Mouse (Mus musculus) heart, postnatal 14 days (tissue): ENCODE data around the gene Phb2. TPM values are rescaled to one million over a fixed set of nuclear protein-coding genes. Genes with fewer than 3 reads are reported as not detected.
A peak's percentile ranks its signal among the peaks of the same experiment; 100 is the strongest.

Experiments used
- DNase-seq, 2 experiments: peaks; one replicate each; pipeline ENCODE4 v3.0.0; 2021 to 2022
- intact Hi-C: fragments of 180-260 bp; cut with DNase I; formaldehyde crosslinking; loops from one replicate; pipeline ENCODE4 v1.15.1; 2025
- total RNA-seq, 2 experiments: library from RNA; stranded (reverse); gene quantifications; 2 replicates each; pipeline ENCODE4 v1.2.3; 2021

Gene Phb2
- total RNA-seq, 2 experiments from 2014 or later = 326 to 358 TPM

DNA sequence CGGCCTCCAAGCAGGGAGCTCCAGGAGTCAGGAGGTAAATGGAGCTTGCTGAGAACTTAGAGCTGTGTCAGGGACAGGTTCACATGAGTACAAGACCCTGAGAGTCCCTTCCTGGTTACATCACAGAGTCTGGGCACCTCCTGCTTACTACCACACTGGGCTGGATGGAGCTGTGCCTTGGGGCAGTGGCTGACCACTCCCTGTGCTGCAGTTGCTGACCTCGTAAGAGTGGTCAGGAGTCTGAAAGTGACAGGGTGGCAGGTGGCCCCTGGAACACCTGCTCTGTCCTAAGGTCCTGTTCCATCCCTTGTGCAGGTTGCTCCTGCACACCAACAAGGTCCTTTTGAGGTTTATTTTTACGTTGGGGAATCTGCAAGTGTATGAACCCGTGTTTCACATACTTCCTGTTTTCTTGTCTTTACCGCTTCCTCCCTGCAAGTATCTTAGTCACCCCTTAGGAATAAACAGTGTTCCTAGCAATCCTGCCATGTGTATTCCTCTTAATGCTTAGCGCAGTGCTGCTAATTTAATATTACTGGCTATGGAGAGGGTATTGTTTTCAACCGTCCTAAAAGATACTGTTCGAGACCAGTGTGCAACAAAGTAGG lies 23.9 kb upstream of the Phb2 start:
- no peak for DNase-seq
- intact Hi-C loops = no loop called here

DNA sequence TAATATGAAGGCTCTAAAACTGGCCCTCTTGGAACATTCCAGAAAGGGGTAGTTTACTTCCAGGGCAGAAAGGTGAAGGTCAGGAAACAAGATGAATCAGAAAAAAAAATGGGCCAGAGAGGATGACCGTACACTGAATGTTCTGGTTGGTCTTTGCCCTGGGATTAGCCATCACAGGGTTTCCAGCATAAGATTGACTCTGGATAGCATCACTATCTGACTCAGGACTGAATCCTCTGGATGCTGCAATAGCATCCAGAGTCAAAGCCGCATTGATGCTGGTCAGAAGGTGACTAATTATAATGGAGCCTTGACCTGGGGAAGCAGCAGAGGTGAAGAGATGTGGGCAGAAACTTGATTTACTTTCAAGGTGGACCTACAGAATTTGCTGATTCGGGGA lies 23.1 kb upstream of the Phb2 start:
- intact Hi-C loops = no loop called here
- no peak for DNase-seq

DNA sequence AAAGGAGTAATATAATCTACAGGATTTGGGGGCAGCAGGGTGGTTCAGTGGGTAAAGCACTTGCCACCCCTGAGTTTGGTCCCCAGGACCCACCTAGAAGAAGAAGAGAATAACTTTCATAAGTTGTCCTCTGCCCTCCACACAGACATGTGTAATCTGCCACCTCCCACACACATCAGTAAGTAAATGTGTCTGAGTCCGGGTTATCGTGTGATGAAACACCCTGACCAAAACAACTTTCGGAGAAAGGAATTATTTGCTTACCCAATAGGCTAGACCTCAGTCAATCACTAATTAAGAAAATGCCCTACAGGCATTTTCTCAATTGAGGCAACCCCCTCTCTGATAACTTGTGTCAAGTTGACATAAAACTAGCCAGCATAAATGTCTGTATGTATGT lies 21.6 kb upstream of the Phb2 start:
- intact Hi-C loops = no loop called here
- no peak for DNase-seq

DNA sequence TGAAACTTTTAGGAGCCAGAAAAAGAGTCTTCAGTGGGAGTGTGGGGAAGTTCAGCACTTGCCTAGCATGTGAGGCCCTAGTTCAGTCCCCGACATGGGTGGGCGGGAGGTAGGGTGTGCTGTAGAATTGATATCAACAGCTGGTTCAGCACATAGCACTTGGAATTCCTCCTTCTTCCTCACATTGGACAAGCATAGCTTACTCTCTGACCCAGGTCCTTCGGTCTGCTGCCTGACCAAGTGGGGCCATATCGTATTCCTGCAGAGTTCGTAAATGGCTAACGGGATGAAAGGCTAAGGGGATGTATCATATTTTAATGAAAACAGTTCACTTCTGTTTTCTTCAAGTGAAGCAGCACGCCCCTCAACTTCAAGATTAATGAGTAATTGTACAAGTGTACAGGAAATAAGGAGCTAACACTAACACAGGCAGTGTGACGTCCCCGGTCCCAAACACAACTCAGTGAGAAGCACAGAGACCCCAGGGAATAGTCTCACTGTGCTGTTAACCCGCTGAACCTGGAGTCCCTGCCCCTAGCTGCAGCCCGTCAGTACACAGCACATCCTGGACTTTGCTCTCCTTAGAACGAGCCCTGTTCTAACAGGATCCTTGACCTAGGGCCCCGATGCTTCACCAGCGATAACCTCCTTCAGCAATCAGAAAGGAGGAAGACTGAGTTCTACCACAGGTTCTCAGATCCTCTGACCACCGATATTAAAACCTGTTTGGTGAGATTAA lies 18.7 kb upstream of the Phb2 start:
- DNase-seq = no peak
- intact Hi-C loops = no loop called here

DNA sequence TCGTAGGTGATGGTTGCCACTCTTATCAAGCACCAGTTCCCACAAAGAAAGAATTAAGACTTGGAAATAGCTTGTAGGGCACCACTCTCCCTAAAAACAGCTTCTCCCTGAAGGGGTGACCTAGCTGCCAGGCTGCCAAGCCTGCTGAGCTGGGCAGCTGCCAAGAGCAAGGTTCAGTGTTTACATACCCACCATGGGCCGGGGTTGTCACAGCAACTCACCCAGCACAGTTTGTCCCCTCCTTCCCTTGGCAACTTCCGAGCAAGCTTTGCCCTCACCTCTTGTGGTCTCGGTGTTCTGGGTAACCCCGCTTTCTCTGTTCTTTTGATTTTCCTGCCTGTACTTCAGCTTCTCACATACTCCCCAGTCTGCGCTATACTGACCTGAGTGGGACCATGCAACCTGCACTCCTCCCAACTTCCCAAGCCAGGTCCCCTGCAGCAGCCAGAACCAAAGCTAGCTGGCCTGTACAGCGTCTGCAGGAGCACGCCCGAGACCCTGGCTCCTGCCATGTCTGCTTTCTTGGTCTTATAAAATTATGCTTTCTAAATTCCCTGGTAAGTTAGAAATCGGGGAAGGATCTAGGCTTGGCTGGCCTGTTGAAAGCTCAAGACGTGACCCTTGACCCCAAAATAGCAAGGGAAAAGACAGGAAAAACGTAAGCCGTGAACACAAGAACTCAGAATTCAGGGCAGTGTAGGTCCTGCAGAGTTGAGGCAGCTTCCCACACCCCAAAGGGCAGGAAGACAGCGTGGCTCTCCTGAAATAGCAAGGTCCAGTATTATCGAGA lies 17.8 kb upstream of the Phb2 start:
- intact Hi-C loops = no loop called here
- peak; percentile 79 to 81 for DNase-seq

DNA sequence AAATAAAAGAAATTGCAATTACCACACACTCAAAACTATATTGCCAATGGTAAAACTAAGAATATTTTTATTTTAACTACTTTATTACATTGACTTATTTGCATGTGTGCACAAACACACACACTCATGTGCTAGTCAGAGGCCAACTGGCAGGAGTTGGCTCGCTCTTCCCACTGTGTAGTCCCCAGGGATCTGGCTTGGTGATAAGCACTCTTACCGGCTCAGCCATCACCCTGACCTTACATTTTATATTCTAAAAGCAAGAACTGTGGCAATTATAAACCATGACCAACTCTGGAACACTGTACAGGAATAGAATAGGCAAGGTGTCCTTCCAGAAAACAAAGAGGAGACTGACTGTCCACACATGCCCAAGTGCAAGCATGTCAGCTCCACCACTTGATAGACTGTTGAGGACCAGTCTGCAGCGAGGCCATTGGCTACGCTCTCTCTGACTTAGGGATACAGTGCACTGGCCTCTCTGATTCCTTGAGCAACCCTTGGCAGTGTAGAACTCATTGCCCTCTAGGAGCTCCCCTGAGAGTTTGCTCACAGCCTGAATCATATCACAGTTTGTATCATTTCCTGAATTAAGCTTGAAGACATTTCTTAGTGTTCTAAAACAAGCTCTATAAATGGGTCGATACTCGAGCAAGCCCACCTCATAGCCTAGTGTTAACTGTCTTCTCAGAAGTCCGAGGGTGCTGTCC lies 15.5 kb upstream of the Phb2 start:
- intact Hi-C loops = no loop called here
- no peak for DNase-seq

DNA sequence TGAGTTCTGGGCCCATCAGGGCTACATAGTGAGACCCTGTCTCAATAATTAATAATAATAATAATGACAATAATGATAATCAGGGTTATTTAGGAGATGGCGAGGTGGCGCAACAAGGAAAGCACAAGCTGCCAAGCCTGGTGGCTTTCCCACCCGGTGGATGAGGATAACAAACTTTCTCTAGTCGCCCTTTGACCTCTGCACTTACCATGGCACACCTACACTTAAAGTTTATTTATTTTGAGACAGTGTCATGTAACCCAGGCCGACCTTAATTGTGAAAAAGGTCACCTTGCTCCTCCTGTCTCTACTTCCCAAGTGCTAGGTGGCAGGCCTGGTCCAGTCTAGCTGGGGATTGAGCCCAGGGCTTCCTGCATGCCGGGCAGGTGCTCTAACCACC lies 13.4 kb upstream of the Phb2 start:
- DNase-seq = no peak
- intact Hi-C loops = no loop called here

DNA sequence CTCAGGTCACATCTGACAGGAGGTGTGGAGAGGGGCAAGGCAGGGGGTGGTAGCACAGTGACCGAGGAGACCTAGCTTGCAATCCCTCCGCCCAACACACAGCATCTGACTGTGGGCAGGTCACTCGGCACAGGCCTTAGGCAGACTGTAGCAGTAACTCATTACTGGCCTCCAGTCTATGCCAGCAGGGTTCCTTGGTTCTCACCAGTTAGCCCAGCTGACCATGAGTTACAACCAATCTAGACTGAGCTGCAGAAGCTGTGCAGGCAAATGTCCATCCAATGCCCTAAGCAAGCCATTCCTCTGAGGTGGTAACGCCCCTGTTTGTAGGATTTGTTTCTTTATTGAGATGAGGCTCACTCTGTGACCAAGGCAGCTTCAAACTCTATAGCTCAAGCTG lies 12.8 kb upstream of the Phb2 start:
- no peak for DNase-seq
- intact Hi-C loops = no loop called here

DNA sequence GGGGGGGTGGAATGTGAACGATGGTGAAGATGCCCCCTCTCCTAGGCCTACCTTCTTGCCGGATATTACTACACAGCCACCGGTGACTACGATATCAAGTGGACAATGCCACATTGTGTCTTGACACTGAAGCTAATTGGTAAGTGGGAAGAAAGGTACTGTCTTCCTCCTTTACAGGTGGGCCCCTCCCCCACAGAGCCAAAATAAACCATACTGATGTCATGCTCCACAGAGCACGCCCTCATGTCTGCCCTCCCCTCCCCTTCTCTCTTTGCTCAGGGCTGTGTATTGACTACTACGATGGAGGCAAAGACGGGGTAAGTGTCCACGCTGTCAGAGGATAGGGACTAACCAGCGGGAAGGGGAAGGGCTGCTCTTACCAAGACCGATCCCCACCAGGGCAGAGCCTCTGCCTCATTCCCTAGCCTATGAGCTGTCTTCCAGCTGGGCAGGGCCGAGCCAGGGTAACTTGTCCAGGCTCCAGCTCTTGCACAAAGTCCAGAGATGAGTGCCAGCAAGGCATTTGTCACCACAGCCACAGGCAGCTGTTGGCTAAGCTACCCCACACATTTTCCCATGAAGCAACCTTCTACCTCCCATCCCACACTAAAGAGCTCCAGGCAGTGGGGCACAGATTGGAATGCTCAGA lies 12.1 kb upstream of the Phb2 start:
- intact Hi-C loops = loop anchor here (5.0 kb wide), 2 partner anchors 38 to 42 kb away; partner anchors contain the start of genes Grcc10 and Lpcat3
- peak; percentile 69 to 80 for DNase-seq

DNA sequence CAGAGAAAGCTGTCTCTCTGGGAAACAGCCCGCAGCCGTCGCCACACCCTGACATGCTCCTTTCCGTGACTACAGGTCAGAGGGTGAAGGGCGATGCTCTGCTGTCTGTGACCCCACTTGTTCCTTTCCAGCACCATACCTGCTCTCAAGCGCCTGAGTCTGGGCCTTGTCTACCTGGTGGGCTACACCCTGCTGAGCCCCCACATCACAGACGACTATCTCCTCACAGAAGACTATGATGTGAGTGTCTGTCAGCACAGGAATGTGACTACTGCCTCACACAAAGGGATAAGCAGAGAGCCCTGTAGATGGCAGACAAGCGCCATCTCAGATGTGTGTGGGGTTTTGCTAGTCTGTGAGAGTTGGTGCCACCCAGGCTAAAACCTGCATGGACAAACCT lies 10.8 kb upstream of the Phb2 start:
- intact Hi-C loops = loop anchor here (5.0 kb wide), 2 partner anchors 39 to 41 kb away; partner anchors contain the start of genes Grcc10 and Lpcat3
- DNase-seq = no peak

DNA sequence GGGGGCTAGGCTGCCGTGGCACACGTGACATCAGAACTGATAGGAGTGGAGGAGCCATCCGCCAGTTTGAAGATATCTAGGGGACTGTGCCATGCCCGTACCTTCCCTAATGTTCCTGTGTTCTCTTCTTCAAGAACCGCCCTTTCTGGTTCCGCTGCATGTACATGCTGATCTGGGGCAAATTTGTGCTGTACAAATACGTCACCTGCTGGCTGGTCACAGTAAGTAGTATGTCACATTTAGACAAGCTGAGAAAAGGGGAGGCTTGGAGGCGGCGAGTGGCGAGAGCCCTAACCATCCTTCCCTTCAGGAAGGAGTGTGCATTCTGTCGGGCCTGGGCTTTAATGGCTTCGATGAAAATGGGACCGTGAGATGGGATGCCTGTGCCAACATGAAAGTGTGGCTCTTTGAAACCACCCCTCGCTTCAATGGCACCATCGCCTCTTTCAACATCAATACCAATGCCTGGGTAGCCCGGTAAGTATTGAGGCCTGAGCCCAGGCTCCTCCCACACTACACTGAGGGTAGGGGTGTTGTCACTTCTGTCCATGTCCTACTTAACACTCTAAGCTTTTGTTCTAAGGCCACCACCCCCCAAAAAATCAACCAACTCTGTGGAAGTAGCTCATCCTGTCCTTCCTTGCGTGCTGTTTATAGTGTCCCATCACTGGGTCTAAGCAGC lies 9.9 kb upstream of the Phb2 start:
- no peak for DNase-seq
- intact Hi-C loops = loop anchor here (2.0 to 5.0 kb wide), 4 partner anchors 29 to 57 kb away; partner anchors contain the start of genes Grcc10 and Lpcat3

DNA sequence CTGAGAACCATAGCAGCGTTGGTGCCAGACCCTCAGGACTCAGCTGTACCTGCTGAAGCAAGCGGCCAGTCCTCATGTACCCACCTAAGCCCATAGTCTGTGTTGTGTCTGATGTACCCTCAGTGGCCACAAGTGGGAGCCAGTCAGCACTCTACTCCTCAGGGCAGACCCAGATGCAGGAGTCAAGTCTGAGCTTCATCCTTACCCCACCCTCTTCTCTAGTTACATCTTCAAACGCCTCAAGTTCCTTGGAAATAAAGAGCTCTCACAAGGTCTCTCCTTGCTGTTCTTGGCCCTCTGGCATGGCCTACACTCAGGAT lies 9.4 kb upstream of the Phb2 start:
- intact Hi-C loops = loop anchor here (2.0 to 5.0 kb wide), 4 partner anchors 30 to 56 kb away; partner anchors contain the start of genes Grcc10 and Lpcat3

DNA sequence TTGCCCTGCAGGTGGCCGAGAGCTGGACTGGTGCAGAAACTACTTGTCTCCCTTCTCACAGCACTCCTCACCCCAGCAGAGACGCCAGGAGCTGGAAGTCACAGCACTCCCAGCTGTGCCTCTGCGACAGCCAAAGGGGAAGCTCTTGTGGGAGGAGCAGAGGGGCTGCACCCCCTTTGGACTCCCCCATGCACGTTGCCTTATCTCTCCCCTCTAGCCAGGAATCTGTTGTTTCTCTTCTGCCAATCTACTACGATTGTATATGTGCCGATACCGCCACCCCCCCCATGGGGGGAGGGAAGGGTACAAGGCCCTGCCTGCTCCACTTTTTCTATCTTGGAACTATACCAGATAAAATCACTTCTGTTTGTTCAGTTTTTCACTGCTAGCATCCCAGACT lies 8.3 kb upstream of the Phb2 start:
- intact Hi-C loops = loop anchor here (2.0 to 5.0 kb wide), 4 partner anchors 31 to 55 kb away; partner anchors contain the start of genes Grcc10 and Lpcat3
- no peak for DNase-seq

More for the DNA sequence above, 9.4 kb upstream of the Phb2 start:
- peak; percentile 69 to 78 for DNase-seq

DNA sequence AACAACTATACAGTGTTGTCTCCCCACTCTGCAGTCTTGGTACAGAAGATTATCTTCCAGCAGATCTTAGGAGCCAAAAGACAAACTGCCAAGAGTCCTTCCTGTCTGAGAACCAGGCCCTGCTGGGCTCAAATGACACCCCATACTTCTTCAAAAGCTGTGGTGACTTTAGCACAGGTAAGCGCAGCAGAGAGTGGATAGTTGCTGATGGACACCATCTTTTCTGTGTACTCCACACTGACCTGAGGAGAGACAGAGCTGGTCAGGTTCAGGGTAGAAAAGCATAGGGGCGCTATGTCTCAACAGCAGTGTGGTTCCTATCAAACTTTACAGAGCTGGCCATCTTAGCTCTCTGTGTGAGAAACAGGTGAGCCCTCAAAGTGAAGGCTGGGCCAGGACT lies 7.7 kb upstream of the Phb2 start:
- intact Hi-C loops = loop anchor here (5.0 kb wide), 2 partner anchors 38 to 42 kb away; partner anchors contain the start of genes Grcc10 and Lpcat3
- DNase-seq = no peak

DNA sequence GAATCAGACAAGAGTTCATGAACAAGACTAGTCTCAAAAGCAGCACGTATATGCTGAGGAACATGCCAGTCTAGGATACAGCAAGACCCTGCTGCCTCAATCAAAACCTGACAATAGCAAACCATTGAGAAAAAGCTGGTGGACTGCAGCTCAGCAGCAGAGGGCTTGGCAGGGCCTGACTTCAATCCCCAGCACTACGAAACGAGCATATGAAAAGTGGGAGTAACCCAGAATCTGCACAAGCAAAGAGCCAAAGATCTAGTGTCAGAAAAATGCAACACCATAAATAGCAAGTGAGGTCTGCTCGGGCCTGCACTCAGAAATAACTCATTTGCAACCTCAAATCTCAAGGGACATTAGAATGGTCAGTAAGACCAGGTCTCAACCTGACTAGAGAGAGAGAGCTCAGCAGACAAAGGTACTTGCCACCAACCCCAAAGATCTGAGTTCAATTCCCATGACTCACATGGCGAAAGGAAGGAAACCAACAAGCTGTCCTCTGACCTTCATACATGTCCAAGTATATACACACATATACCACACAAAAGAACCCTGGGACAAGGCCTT lies 6.0 kb upstream of the Phb2 start:
- intact Hi-C loops = no loop called here

DNA sequence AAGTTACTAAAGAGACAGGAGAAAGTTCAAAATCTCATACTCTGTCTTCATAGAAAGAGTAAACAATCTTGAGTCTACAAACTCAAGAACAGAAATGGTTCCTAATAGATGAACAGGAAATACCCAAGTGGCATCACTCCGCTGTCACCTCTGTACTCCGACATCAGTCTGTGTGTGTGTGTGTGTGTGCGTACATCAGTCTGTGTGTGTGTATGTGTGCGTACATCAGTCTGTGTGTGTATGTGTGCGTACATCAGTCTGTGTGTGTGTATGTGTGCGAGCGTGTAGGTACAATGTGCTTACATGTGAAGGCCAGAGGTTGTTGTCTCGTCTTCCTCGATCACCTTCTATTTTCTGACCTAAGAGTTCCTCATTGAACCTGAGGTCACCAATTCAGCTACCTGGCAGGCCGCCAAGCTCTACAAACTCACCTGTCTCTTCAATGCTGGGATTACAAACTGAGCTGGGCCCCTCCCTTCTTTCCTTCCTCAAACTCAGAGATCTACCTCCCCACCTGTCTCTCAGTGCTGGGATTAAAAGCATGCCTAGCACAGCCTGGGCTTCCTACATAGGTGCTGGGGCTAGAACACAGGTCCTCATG lies 3.7 kb upstream of the Phb2 start:
- intact Hi-C loops = no loop called here
- no peak for DNase-seq

More for the DNA sequence above, 6.0 kb upstream of the Phb2 start:
- no peak for DNase-seq

DNA sequence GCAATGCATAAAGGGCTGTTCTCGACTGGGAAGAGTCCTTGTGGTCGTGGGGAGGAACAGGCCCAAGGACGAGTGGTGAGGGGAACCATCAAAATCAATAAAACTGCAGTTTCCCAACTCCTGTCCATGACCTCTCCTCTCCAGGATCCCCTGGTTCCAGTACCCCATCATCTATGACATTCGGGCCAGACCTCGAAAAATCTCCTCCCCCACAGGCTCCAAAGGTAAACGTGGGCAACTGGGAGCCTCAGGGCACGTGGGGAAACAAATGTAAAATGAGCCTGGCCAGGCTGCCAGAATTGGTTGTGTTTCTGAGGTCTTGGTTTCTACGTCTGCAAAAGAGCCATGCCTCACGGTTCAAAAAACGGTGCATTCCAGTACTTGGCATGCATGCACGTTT lies 782 bp downstream of the Phb2 start:
- intact Hi-C loops = loop anchor here (1.0 to 10.0 kb wide), 3 partner anchors 27 to 302 kb away; partner anchors contain the start of gene Lpcat3
- no peak for DNase-seq

DNA sequence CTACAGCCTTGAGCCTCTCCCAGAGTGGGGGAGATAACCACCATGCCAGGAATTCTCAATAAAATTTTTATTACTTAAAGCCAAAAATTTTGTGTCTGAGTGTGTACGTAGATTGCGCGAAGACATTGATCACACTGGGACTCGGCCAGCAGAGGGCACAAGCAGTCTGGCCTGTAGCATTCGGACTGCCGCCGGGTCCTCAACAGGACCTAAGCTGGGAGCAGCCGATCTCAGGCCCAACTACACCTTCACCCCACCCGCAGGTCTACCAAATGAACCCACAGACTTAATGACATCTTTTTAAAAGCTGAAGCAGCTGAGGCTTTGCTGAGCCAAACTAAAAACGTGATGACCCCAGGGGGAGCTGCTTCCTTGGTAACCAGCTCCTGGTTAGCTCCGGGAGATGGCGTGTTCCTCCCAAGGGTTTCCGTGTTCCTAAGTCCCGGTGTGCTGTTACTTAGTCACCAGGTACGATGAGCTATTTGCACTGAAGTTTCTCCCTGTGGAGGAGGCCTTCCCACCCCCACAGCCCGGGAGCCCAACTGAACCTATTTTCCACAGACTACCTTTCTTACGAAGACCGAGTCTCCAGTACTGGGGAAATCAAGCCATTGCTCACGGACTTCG lies 4.8 kb downstream of the Phb2 start:
- intact Hi-C loops = loop anchor here (10.0 kb wide), 1 partner anchor 298 kb away; no protein-coding TSS in a partner anchor
- peak; percentile 43 to 64 for DNase-seq
